Mouse (Mus musculus) limb, embryonic 13.5 days (tissue): Measurements from ENCODE around the gene Olfml1. TPM values are rescaled to one million over a fixed set of nuclear protein-coding genes. Genes with fewer than 3 reads are reported as not detected.

Experiments
- ATAC-seq: fragments of 200-750 bp; cut with Nextera tagmentation; 2 replicates; pipeline ENCODE4 v1.8.0; 2017; ENCODE audit warnings: low read depth, moderate number of reproducible peaks, moderate TSS enrichment; ENCODE audit not compliant: low FRiP score
- H3K27ac ChIP-seq: fragments of 300-500 bp; sonication (generic); 2 replicates; pipeline ENCODE4 v1.5.1; 2015; ENCODE audit warnings: inconsistent platforms, mild to moderate bottlenecking, moderate library complexity
- H3K27me3 ChIP-seq: fragments of 300-500 bp; sonication (generic); 2 replicates; pipeline ENCODE4 v1.6.1; 2015; ENCODE audit warnings: mild to moderate bottlenecking, inconsistent platforms
- H3K36me3 ChIP-seq: fragments of 300-500 bp; sonication (generic); 2 replicates; pipeline ENCODE4 v1.6.1; 2015; ENCODE audit warnings: inconsistent platforms, mild to moderate bottlenecking, moderate library complexity
- H3K4me1 ChIP-seq: fragments of 300-500 bp; sonication (generic); 2 replicates; pipeline ENCODE4 v1.6.1; 2015; ENCODE audit warnings: inconsistent platforms
- H3K4me2 ChIP-seq: fragments of 300-500 bp; sonication (generic); replicated peaks from 2 replicates; pipeline ENCODE4 v1.6.1; 2015; ENCODE audit warnings: inconsistent platforms, mild to moderate bottlenecking, moderate library complexity
- H3K4me3 ChIP-seq: fragments of 300-500 bp; sonication (generic); 2 replicates; pipeline ENCODE4 v1.5.1; 2015; ENCODE audit warnings: moderate library complexity, mild to moderate bottlenecking, inconsistent platforms
- H3K9ac ChIP-seq: fragments of 300-500 bp; sonication (generic); 2 replicates; pipeline ENCODE4 v1.6.1; 2015; ENCODE audit warnings: mild to moderate bottlenecking, inconsistent platforms
- H3K9me3 ChIP-seq: fragments of 300-500 bp; sonication (generic); 2 replicates; pipeline ENCODE4 v1.6.1; 2016; ENCODE audit warnings: inconsistent platforms
- WGBS: fragments of 180-500 bp; shearing (Covaris S2); methylation state at CpG from one replicate; pipeline ENCODE4 v1.1.7; 2015; 5-methylcytosine and 5-hydroxymethylcytosine counted together
- polyA plus RNA-seq: library from polyadenylated mRNA; unstranded; fragments of >200 nt; fragmentation: Nextera tagmentation; extraction: Ambion mirVana; gene quantifications from 2 replicates; pipeline ENCODE4 v1.2.1, GENCODE M21; 2015

Gene Olfml1
- polyA plus RNA-seq, 1 experiment from 2014 or later: 42.3 TPM

DNA sequence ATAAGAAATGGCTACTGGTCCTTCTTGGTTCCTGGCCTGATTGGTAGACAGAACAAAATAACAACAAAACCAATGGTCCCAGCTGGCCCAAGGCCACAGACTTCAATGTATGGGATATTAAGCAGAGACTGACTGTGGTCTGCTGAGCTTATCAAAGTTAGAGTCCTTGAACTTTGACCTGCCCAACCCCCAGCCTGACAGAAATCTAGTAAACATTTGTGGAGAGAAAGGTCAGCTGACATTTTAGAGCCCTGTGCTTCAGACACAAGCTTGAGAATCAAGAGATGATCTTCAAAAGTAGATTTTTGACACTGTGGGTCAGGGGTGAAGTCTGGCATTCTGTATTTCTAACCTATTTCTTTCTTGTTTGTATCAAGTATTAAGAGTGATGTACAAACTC is 29.5 kb downstream of the Olfml1 start:
- H3K4me2 ChIP-seq: no peak overlapping the region
- H3K4me3 ChIP-seq: no peak overlapping the region
- no peak for ATAC-seq
- H3K27me3 ChIP-seq: no peaks in the 10 kb centered on the region
- H3K36me3 ChIP-seq: peaks cover 8% of the 10 kb centered on the region
- H3K27ac ChIP-seq: no peak overlapping the region
- H3K9ac ChIP-seq: no peak overlapping the region
- peaks cover 23% of the 10 kb centered on the region for H3K4me1 ChIP-seq
- H3K9me3 ChIP-seq: no peaks in the 10 kb centered on the region

- Histone ChIP-seq H3K4me1 (peaks cover 23% of the 10 kb centered on the region), H3K9me3 (no peaks in the 10 kb centered on the region), H3K27ac (no peak overlapping the region), H3K9ac (no peak overlapping the region), H3K4me2 (no peak overlapping the region), H3K36me3 (no peaks in the 10 kb centered on the region), H3K4me3 (no peak overlapping the region), H3K27me3 (no peaks in the 10 kb centered on the region)
- WGBS: 89% methylated on average over 3 of the region's 3 CpGs
- no peak for ATAC-seq
Measured at GRCm38 (mm10) chr7:107597956-107598355, 30.7 kb downstream of the Olfml1 start.

- Histone ChIP-seq H3K27me3 (no peaks in the 10 kb centered on the region), H3K27ac (no peak overlapping the region), H3K9ac (no peak overlapping the region), H3K4me3 (no peak overlapping the region), H3K36me3 (no peaks in the 10 kb centered on the region), H3K9me3 (no peaks in the 10 kb centered on the region), H3K4me1 (peaks cover 6% of the 10 kb centered on the region; the same call in 1 of the 2 replicates), H3K4me2 (no peak overlapping the region)
- ATAC-seq: no peak
- WGBS: 68% methylated on average over 5 of the region's 5 CpGs
Measured at GRCm38 (mm10) chr7:107600651-107601050, 33.4 kb downstream of the Olfml1 start.

GRCm38 (mm10) chr7:107602505-107602904 is 35.3 kb downstream of the Olfml1 start:
- H3K36me3 ChIP-seq: no peaks in the 10 kb centered on the region
- ATAC-seq: no peak
- no peak overlapping the region for H3K9ac ChIP-seq
- no peak overlapping the region for H3K27ac ChIP-seq
- H3K4me3 ChIP-seq: no peak overlapping the region
- H3K9me3 ChIP-seq: no peaks in the 10 kb centered on the region
- H3K27me3 ChIP-seq: no peaks in the 10 kb centered on the region
- no peak overlapping the region for H3K4me2 ChIP-seq
- H3K4me1 ChIP-seq: no peaks in the 10 kb centered on the region
- 77% methylated on average over 4 of the region's 4 CpGs for WGBS

GRCm38 (mm10) chr7:107602913-107603312 is 35.7 kb downstream of the Olfml1 start:
- 63% methylated on average over 6 of the region's 6 CpGs for WGBS
- H3K27ac ChIP-seq: no peak overlapping the region
- no peak overlapping the region for H3K4me3 ChIP-seq
- H3K9ac ChIP-seq: no peak overlapping the region
- H3K4me1 ChIP-seq: no peaks in the 10 kb centered on the region
- no peak for ATAC-seq
- no peak overlapping the region for H3K4me2 ChIP-seq
- no peaks in the 10 kb centered on the region for H3K27me3 ChIP-seq
- H3K9me3 ChIP-seq: no peaks in the 10 kb centered on the region
- H3K36me3 ChIP-seq: no peaks in the 10 kb centered on the region

GRCm38 (mm10) chr7:107607766-107608165 is 40.5 kb downstream of the Olfml1 start:
- no peaks in the 10 kb centered on the region for H3K4me1 ChIP-seq
- no peak for ATAC-seq
- no peaks in the 10 kb centered on the region; the same call in 1 of the 2 replicates for H3K9me3 ChIP-seq
- no peak overlapping the region for H3K4me2 ChIP-seq
- no peaks in the 10 kb centered on the region for H3K27me3 ChIP-seq
- H3K27ac ChIP-seq: no peak overlapping the region
- H3K36me3 ChIP-seq: no peaks in the 10 kb centered on the region
- WGBS: 92% methylated on average over 1 of the region's 1 CpGs
- no peak overlapping the region for H3K4me3 ChIP-seq
- no peak overlapping the region for H3K9ac ChIP-seq

DNA sequence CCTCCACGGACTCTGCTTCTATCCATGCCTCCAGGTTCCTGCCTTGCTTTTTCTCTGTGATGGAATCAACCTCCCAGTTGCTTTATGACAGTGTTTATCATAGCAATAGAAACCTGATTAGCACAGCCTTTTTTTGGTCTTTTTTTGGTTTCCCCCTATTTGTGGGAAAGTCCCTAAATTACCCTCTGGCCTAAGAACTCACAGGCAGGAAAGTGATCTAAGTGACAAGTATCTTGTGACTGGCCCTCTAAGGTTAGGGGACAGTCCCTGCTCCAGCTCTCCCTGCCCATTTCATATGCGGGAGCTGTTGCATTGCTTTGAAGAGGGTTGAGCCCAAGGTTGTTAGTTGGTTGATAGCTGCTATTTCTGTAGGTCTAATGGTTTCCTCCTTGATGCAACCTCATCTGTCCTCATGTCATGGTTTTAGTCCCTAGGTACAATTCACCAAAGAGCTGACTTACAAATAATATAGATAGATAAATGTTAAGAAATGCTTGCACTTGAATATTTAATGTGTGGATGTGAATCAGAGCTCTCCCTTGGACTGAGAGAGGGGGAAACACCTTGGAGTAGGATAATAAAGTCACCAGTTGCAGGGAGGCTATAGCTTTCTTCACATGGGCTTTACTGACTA is 42.5 kb downstream of the Olfml1 start:
- no peak for ATAC-seq
- Histone ChIP-seq H3K4me3 (no peak overlapping the region), H3K4me2 (no peak overlapping the region), H3K27ac (no peak overlapping the region), H3K27me3 (no peaks in the 10 kb centered on the region), H3K9me3 (no peaks in the 10 kb centered on the region; the same call in 1 of the 2 replicates), H3K4me1 (no peaks in the 10 kb centered on the region), H3K36me3 (no peaks in the 10 kb centered on the region), H3K9ac (no peak overlapping the region)
- WGBS: 83% methylated on average over 2 of the region's 2 CpGs

DNA sequence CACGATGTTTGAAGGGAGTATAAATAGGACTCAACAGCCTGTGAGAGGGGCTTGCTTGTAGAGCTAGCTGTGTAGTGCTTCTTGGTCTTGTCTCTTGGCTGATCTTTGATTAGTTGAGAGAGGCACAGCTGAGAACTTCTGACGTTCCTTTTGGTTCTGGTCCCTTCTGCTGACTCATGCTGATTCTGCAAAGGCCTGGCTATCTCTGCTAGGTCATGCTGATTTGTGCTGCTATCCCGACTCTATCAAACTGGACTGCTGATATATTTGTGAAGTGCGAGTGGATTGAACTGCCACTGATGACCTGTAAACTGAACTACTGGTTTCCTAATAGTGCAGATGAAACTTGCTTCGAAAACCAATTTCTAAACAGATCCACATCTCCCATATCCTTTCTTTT is 43.6 kb downstream of the Olfml1 start:
- Histone ChIP-seq H3K4me3 (no peak overlapping the region), H3K27me3 (no peaks in the 10 kb centered on the region), H3K36me3 (no peaks in the 10 kb centered on the region), H3K4me1 (no peaks in the 10 kb centered on the region), H3K27ac (no peak overlapping the region), H3K4me2 (no peak overlapping the region), H3K9me3 (no peaks in the 10 kb centered on the region; the same call in 1 of the 2 replicates), H3K9ac (no peak overlapping the region)
- ATAC-seq: no peak
- 88% methylated on average over 5 of the region's 5 CpGs for WGBS

DNA sequence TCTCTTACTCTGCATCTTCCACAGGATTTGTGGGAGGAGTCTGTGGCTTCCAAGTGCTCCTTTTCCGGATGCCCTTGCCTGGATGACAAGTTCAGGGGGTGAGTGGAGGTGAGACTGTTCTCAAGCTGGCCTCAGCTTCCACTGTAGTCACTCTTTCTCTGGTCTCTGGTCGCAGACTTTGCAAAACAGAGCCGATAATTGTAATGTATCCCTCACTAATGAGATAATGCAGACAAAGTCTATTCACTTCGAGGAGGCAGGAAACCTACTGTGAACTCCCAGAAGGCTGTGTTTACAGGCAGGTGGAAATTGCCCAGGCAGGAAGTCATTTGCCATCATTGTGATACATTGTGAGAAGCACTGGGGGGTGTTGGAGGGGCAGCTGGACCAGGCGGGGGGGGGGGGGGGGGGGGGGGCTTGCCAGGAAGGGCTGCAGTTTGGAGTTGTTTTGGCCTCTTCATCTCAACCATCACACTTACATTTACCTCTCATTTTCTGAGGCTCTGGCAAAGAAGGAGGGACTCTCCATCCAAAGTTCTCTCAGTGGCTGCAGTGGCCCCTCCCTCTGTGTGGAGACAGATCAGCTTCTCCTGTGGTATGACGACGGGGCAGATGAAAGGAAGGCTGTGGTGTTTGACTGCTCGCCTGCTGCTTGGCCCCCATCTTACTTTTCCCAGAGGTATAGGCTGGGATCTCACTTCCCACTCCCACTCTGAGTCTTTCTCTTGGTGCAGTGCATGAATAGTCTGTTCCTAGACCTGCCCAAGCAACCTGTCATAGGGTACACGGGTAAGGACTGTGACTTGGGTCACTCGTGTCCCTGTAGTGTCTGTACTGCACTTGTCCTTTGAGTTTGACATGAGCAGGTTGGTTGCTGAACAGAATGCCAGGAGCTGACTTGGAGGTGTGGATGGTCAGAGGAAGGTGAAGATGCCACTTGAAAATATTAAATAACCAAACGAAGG is 51.1 kb downstream of the Olfml1 start:
- H3K4me3 ChIP-seq: no peak overlapping the region
- no peaks in the 10 kb centered on the region for H3K9me3 ChIP-seq
- peak; percentile 26; the same call in 1 of the 2 replicates for ATAC-seq
- no peak overlapping the region for H3K9ac ChIP-seq
- WGBS: 32% methylated on average over 10 of the region's 11 CpGs
- H3K4me2 ChIP-seq: no peak overlapping the region
- H3K27me3 ChIP-seq: no peaks in the 10 kb centered on the region
- H3K36me3 ChIP-seq: no peaks in the 10 kb centered on the region
- H3K4me1 ChIP-seq: peaks cover 15% of the 10 kb centered on the region
- H3K27ac ChIP-seq: no peak overlapping the region; the same call in 1 of the 2 replicates

- peaks cover 15% of the 10 kb centered on the region for H3K4me1 ChIP-seq
- H3K9ac ChIP-seq: no peak overlapping the region
- no peaks in the 10 kb centered on the region for H3K9me3 ChIP-seq
- H3K27me3 ChIP-seq: no peaks in the 10 kb centered on the region
- H3K4me2 ChIP-seq: no peak overlapping the region
- H3K27ac ChIP-seq: no peak overlapping the region; the same call in 1 of the 2 replicates
- peak; percentile 87 for ATAC-seq
- H3K36me3 ChIP-seq: no peaks in the 10 kb centered on the region
- H3K4me3 ChIP-seq: no peak overlapping the region
- WGBS: 19% methylated on average over 4 of the region's 4 CpGs
Measured at GRCm38 (mm10) chr7:107619225-107619624, 52.0 kb downstream of the Olfml1 start.

DNA sequence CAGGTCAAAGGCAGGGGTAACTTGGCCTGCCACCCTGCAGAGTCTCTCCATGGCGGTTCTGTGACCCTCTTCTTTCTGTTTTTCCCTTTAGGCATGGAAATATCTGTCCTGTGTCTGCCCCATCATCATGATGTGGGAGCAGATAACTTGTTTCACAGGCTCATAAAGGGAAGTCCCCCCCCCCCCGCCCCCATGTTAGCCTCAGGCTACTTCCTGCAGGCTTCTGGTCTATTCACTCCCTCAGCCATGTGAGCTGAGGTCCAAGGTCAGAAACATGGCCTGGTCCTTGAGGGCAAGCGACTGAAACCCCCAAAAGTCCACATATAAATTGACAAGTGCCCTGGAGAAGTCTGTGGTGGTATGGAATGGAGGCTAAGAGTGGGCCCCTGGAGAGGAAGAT is 52.9 kb downstream of the Olfml1 start:
- WGBS: 77% methylated on average over 3 of the region's 3 CpGs
- Histone ChIP-seq H3K36me3 (no peaks in the 10 kb centered on the region), H3K4me2 (no peak overlapping the region), H3K27me3 (no peaks in the 10 kb centered on the region), H3K9me3 (no peaks in the 10 kb centered on the region), H3K9ac (no peak overlapping the region), H3K27ac (no peak overlapping the region), H3K4me3 (no peak overlapping the region), H3K4me1 (peaks cover 15% of the 10 kb centered on the region)
- no peak for ATAC-seq

- Histone ChIP-seq H3K27ac (no peak overlapping the region), H3K4me3 (no peak overlapping the region), H3K4me2 (no peak overlapping the region), H3K9ac (no peak overlapping the region), H3K36me3 (no peaks in the 10 kb centered on the region), H3K27me3 (no peaks in the 10 kb centered on the region), H3K9me3 (no peaks in the 10 kb centered on the region), H3K4me1 (peaks cover 1% of the 10 kb centered on the region)
- ATAC-seq: no peak
- WGBS: 55% methylated on average over 3 of the region's 3 CpGs
Measured at GRCm38 (mm10) chr7:107624432-107624831, 57.2 kb downstream of the Olfml1 start.
